Mouse (Mus musculus) liver, adult 2 months (tissue): ENCODE data around the gene Spats1.

ENCODE experiments used
- CTCF ChIP-seq: fragments of 200-500 bp; IDR thresholded peaks from 2 replicates; pipeline ENCODE4 v1.5.1; 2011; ENCODE audit warnings: low read depth, low read length, control low read depth
- POLR2A ChIP-seq: fragments of 200-500 bp; IDR thresholded peaks from 2 replicates; pipeline ENCODE4 v1.6.1; 2011; ENCODE audit warnings: low read length, control low read depth; ENCODE audit not compliant: insufficient read depth; ENCODE audit errors: extremely low read depth

- TF ChIP-seq POLR2A (no peak), CTCF (no peak)
Observed at GRCm38 (mm10) chr17:45401126-45401905, 73.9 kb downstream of the Spats1 start.
